23 mouse cellular contexts compared by ENCODE assay signal in the genomic region with DNA sequence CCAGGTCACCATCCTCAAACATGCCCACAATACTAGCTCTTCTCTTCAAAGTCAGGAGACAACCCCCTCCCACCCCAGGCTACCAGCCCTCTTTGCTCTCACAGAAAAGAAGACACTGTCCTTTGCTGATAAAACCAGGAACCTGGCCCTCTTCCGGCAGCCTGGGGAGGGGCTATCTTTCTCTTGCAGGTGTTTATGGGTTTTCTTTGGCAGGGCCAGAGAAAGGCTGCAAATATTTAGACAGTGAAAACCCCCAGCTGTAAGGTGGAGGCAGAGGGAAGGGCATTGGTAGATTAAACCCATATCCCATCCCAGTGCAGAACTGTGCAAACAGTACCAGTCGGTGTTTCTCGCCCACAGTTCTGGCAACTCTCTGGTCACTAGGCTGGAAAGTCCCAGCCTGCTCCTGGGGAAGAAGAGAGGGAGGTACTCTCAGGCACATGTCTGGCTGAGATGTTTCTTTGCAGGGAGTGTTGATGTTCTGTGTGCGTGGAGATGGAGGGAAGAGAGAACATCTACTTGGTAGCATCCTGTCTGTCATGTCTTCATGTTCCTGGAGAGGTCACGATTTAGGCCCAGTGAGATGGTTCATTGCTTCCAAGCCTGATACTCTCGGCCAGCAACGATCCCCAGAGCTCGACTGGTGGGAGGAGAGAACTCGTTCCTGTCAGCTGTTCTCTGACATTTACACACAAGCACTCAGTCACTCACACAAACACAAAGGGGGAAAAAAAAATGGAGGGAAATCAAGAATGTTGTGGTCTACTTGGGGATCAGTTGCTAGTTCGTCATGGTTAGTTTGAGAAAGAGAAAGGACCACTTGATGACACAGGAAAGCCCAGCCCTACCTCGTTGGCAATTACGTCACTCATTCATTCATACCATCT. TPM values are rescaled to one million over a fixed set of nuclear protein-coding genes. Genes with fewer than 3 reads are reported as not detected.
DNase-seq lines count a peak whose midpoint lies in the region; ATAC-seq lines count a peak whose summit lies in the region.
"Had no signal": no experiment of that assay in that cellular context is flagged by ENCODE, and none has a peak within 500 bp of the region (broad histone marks: within the 10 kb centered on the region; RNA-seq: fewer than 3 reads in every experiment).

No protein-coding gene starts in this region.

- no peaks in the 10 kb centered on the region for H3K27me3 ChIP-seq in liver, embryonic 11.5 days (replicated peaks; ENCODE audit: control insufficient read depth, insufficient read depth, low read length)
- no peaks in the 10 kb centered on the region for H3K27me3 ChIP-seq in neural tube, embryonic 15.5 days (replicated peaks)
- H3K27me3 ChIP-seq: forebrain, embryonic 15.5 days; heart, embryonic 13.5 days; hindbrain, embryonic 12.5 days; limb, embryonic 15.5 days; lung, embryonic 15.5 days; midbrain, embryonic 12.5 days had no signal

- H3K9ac ChIP-seq in liver, embryonic 11.5 days (ENCODE audit: low read depth, low read length): no peak overlapping the region
- H3K9ac ChIP-seq in neural tube, embryonic 15.5 days (replicated peaks): no peak overlapping the region
- H3K9ac ChIP-seq: forebrain, embryonic 15.5 days; heart, embryonic 13.5 days; hindbrain, embryonic 12.5 days; limb, embryonic 15.5 days; lung, embryonic 15.5 days; midbrain, embryonic 12.5 days had no signal

- H3K4me3 ChIP-seq in liver, embryonic 11.5 days (ENCODE audit: low read depth, low read length): no peak overlapping the region
- no peak overlapping the region for H3K4me3 ChIP-seq in neural tube, embryonic 15.5 days (replicated peaks)
- H3K4me3 ChIP-seq: forebrain, embryonic 15.5 days; heart, embryonic 13.5 days; hindbrain, embryonic 12.5 days; limb, embryonic 15.5 days; lung, embryonic 15.5 days; midbrain, embryonic 12.5 days had no signal

- no peaks in the 10 kb centered on the region for H3K36me3 ChIP-seq in liver, embryonic 11.5 days (ENCODE audit: control insufficient read depth, insufficient read depth, low read length)
- no peaks in the 10 kb centered on the region for H3K36me3 ChIP-seq in neural tube, embryonic 15.5 days
- H3K36me3 ChIP-seq: forebrain, embryonic 15.5 days; heart, embryonic 13.5 days; hindbrain, embryonic 12.5 days; limb, embryonic 15.5 days; lung, embryonic 15.5 days; midbrain, embryonic 12.5 days had no signal

- DNase-seq in frontal cortex, adult 2 months (ENCODE audit: extremely low spot score in 1 of 2, low spot score in 1 of 2): no peak
- DNase-seq in NIH3T3 (ENCODE audit: low read depth): peak; percentile 42
- no peak for DNase-seq in liver, embryonic 11.5 days (ENCODE audit: low spot score)
- no peak for DNase-seq in adrenal gland, adult 8-10 months
- DNase-seq in left cerebral cortex, adult 8-10 months (ENCODE audit: low spot score in 2 of 2): no peak
- DNase-seq: cerebellum, adult 2 months; cerebellum, postnatal 25 days; gastrocnemius, postnatal 25 days; heart, adult 18-20 months; heart, postnatal 14 days; kidney, adult 18-20 months; kidney, postnatal 4 days; left cerebral cortex, postnatal 4 days; lung, postnatal 4 days had no signal

- WGBS in liver, embryonic 11.5 days: 63% methylated on average over 12 of the region's 12 CpGs
- 80% methylated on average over 12 of the region's 12 CpGs for WGBS in neural tube, embryonic 15.5 days

- ATAC-seq in frontal cortex, adult (ENCODE audit: low TSS enrichment): peak; percentile 93
- ATAC-seq in liver, embryonic 11.5 days (replicated peaks; ENCODE audit: low FRiP score): peak; percentile 86
- peak; percentile 66 for ATAC-seq in megakaryocyte progenitor cell, adult 5-6 weeks (replicated peaks; ENCODE audit: poor library complexity)
- no peak for ATAC-seq in neural tube, embryonic 15.5 days (ENCODE audit: low FRiP score)
- ATAC-seq: forebrain, embryonic 15.5 days had no signal

- H3K27ac ChIP-seq in liver, embryonic 11.5 days (ENCODE audit: low read depth, low read length): no peak overlapping the region
- H3K27ac ChIP-seq in neural tube, embryonic 15.5 days (replicated peaks): no peak overlapping the region
- H3K27ac ChIP-seq: forebrain, embryonic 15.5 days; heart, embryonic 13.5 days; hindbrain, embryonic 12.5 days; limb, embryonic 15.5 days; lung, embryonic 15.5 days; midbrain, embryonic 12.5 days had no signal

- H3K9me3 ChIP-seq in liver, embryonic 11.5 days (ENCODE audit: control insufficient read depth, low read length): no peaks in the 10 kb centered on the region
- no peaks in the 10 kb centered on the region for H3K9me3 ChIP-seq in neural tube, embryonic 15.5 days (replicated peaks)
- H3K9me3 ChIP-seq: forebrain, embryonic 15.5 days; heart, embryonic 13.5 days; hindbrain, embryonic 12.5 days; limb, embryonic 15.5 days; lung, embryonic 15.5 days; midbrain, embryonic 12.5 days had no signal

- H3K4me1 ChIP-seq in liver, embryonic 11.5 days (replicated peaks; ENCODE audit: control insufficient read depth, insufficient read depth, low read length): peaks cover 3% of the 10 kb centered on the region; the same call in 1 of the 2 replicates
- no peaks in the 10 kb centered on the region for H3K4me1 ChIP-seq in neural tube, embryonic 15.5 days
- H3K4me1 ChIP-seq: forebrain, embryonic 15.5 days; heart, embryonic 13.5 days; hindbrain, embryonic 12.5 days; limb, embryonic 15.5 days; lung, embryonic 15.5 days; midbrain, embryonic 12.5 days had no signal

- peak overlapping the region; percentile 17; the same call in 1 of the 2 replicates for H3K4me2 ChIP-seq in liver, embryonic 11.5 days
- no peak overlapping the region for H3K4me2 ChIP-seq in neural tube, embryonic 15.5 days
- H3K4me2 ChIP-seq: forebrain, embryonic 15.5 days; heart, embryonic 13.5 days; hindbrain, embryonic 12.5 days; limb, embryonic 15.5 days; lung, embryonic 15.5 days; midbrain, embryonic 12.5 days had no signal

RNA-seq across cellular contexts. Expression of gene Anapc4, which starts 58.4 kb away (rescaled TPM):
- 115 and 118 TPM in 2 replicates for polyA plus RNA-seq in frontal cortex, adult 2 months (2012; rRNA removed)
- polyA plus RNA-seq in liver, embryonic 11.5 days (2014; fragmentation: Nextera tagmentation; extraction: Ambion mirVana): 63.4 and 72.4 TPM in 2 replicates
- total RNA-seq in megakaryocyte progenitor cell, adult 5-6 weeks (2015): 52.5 and 71.3 TPM in 2 replicates
- total RNA-seq in megakaryocyte progenitor cell, adult 5-6 weeks (2017): 57.8 and 83.8 TPM in 2 replicates
- total RNA-seq in adrenal gland, adult 8-10 months (2022): 10 to 100 TPM; 54.9 to 94.2 (median 76.5) TPM
- 99.4 and 103 TPM in 2 replicates for polyA plus RNA-seq in neural tube, embryonic 15.5 days (2015; fragmentation: Nextera tagmentation; extraction: Ambion mirVana)
- total RNA-seq in left cerebral cortex, adult 8-10 months (2022): 10 to 100 TPM; 57.3 to 74.1 (median 67.4) TPM
